Mouse (Mus musculus): ENCODE results near the gene Rnf181. TPM values are rescaled to one million over a fixed set of nuclear protein-coding genes. Genes with fewer than 3 reads are reported as not detected.

Rnf181 gene
- polyA plus RNA-seq, 1 experiment from 2014 or later = 150 TPM

GRCm38 (mm10) chr6:72380131-72380770 is 13.5 kb upstream of the Rnf181 start, which contains the start of gene Vamp5:
TSS of gene Vamp5 (minus strand) at chr6:72380468.
- peak within 1 kb of the TSS; percentile 78 for H3K9ac ChIP-seq (ENCODE audit: low read depth, low read length)
- peak within 1 kb of the TSS; percentile 73 for H3K27ac ChIP-seq
- H3K27me3 ChIP-seq (ENCODE audit: insufficient read depth, low read length) = no peaks in the 10 kb centered on the region
- H3K9me3 ChIP-seq (replicated peaks; ENCODE audit: low read length) = no peaks in the 10 kb centered on the region
- TF ChIP-seq CTCF (IDR thresholded peaks at IDR 0.05; ENCODE audit: low read depth) = peak; percentile 33; the same call in 1 of the 2 replicates
- DNase-seq (ENCODE audit: low spot score) = peak; percentile 76
- H3K36me3 ChIP-seq (ENCODE audit: insufficient read depth, low read length) = peaks cover 2% of the 10 kb centered on the region
- H3K4me1 ChIP-seq (replicated peaks; ENCODE audit: insufficient read depth, low read length) = no peaks in the 10 kb centered on the region
- ATAC-seq (replicated peaks; ENCODE audit: low FRiP score, low read depth) = peak; percentile 82
- H3K4me3 ChIP-seq (replicated peaks; ENCODE audit: low read depth, low read length) = peak within 1 kb of the TSS; percentile 60
- 1% methylated on average over 48 of the region's 49 CpGs for WGBS
- H3K4me2 ChIP-seq (ENCODE audit: low read length) = peak within 1 kb of the TSS; percentile 79

DNA sequence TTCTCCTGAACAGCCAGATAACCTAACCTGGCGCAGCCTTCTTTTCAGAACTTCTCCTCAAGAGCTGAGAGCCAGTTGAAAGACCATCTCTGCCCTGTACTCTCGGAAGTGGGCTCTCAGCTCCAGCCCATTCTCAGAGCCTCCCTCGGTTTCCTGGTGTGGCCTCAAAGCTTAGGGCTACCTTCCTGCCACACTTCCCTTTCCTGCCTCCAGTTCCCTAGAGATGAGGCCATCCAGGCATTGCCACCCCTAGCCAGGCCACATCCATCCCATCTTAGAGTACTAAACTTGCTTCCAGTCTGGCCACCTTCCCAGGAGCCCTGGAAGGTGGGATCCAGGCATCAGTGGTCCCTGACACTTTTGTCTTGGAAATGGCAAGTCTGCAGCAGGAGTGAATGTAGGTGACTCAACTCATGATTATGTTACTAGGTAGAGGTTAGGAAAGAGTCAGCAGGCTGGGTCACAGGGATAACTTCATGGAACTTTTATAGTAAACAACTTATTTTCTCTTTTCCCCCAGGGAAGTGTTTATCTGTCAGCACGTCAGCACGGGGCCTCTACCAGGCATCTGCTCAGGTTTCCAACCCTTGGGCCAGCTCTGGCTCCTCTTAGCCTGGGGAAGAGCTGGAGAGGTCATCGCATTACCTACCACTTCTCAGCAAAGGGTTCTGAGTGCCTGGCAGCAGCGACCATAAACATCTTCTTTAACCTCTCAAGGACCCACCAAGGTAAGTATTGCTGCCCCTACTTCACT is 12.8 kb upstream of the Rnf181 start:
- Histone ChIP-seq H3K4me2 (ENCODE audit: low read length) (peak overlapping the region; percentile 79), H3K9ac (ENCODE audit: low read depth, low read length) (peak overlapping the region; percentile 78), H3K27me3 (ENCODE audit: insufficient read depth, low read length) (no peaks in the 10 kb centered on the region), H3K9me3 (replicated peaks; ENCODE audit: low read length) (no peaks in the 10 kb centered on the region), H3K36me3 (ENCODE audit: insufficient read depth, low read length) (no peaks in the 10 kb centered on the region), H3K4me3 (replicated peaks; ENCODE audit: low read depth, low read length) (peak overlapping the region; percentile 60), H3K27ac (peak overlapping the region; percentile 73), H3K4me1 (replicated peaks; ENCODE audit: insufficient read depth, low read length) (no peaks in the 10 kb centered on the region)
- no peak for TF ChIP-seq CTCF (IDR thresholded peaks at IDR 0.05; ENCODE audit: low read depth)
- DNase-seq (ENCODE audit: low spot score) (no peak), ATAC-seq (replicated peaks; ENCODE audit: low FRiP score, low read depth) (no peak)
- WGBS = 42% methylated on average over 7 of the region's 7 CpGs

GRCm38 (mm10) chr6:72378510-72379234 is 11.9 kb upstream of the Rnf181 start:
- DNase-seq (ENCODE audit: low spot score) (no peak), ATAC-seq (replicated peaks; ENCODE audit: low FRiP score, low read depth) (no peak)
- no peak for TF ChIP-seq CTCF (IDR thresholded peaks at IDR 0.05; ENCODE audit: low read depth)
- 0 out of 2 replicates have a peak overlapping the region, but pooled peaks have one; percentile 60 for H3K4me3 ChIP-seq (replicated peaks; ENCODE audit: low read depth, low read length)
- no peaks in the 10 kb centered on the region for H3K4me1 ChIP-seq (replicated peaks; ENCODE audit: insufficient read depth, low read length)
- no peak overlapping the region for H3K9ac ChIP-seq (ENCODE audit: low read depth, low read length)
- H3K9me3 ChIP-seq (replicated peaks; ENCODE audit: low read length) = no peaks in the 10 kb centered on the region
- H3K4me2 ChIP-seq (ENCODE audit: low read length) = peak overlapping the region; percentile 79
- H3K27me3 ChIP-seq (ENCODE audit: insufficient read depth, low read length) = no peaks in the 10 kb centered on the region
- no peak overlapping the region for H3K27ac ChIP-seq
- WGBS = 84% methylated on average over 8 of the region's 8 CpGs
- H3K36me3 ChIP-seq (ENCODE audit: insufficient read depth, low read length) = no peaks in the 10 kb centered on the region

DNA sequence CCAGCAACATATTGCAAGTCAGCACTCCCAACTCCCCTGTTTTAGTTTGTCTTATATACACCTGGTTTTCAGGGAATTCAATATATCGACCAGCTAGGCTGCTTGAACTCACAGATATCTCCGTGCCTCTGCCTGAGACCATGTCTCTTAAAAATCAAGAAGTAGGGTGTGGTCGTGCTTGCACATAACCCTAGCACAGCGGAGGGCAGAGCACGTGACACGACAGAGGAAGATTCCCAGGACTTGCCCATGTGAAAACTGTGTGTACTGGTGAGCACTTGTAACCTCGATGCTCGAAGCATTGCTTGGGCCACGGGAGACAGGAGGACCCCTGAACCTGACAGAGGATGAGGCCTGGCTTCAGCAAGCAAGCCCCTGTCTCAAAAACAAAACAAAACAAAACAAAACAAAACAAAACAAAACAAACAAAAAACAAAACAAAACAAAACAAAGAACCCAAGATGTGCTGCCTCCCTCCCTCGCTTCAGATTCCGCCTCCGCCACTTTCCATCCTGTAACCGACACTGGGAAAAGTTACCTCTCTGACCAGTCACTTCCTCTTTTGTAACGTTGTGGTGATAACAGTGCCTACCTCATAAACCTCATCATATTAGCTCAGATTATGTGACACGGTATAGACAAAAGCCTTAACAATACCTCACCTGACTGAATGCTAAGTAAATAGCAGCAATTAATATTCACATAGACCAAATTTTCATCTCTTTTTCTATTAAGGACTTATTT is 8.2 kb upstream of the Rnf181 start:
- WGBS = 75% methylated on average over 15 of the region's 15 CpGs
- no peak for ATAC-seq (replicated peaks; ENCODE audit: low FRiP score, low read depth)
- TF ChIP-seq CTCF (IDR thresholded peaks at IDR 0.05; ENCODE audit: low read depth) = no peak

GRCm38 (mm10) chr6:72374206-72374605 is 7.5 kb upstream of the Rnf181 start:
- no peak overlapping the region for H3K27ac ChIP-seq
- no peak for DNase-seq (ENCODE audit: low spot score)
- no peaks in the 10 kb centered on the region for H3K27me3 ChIP-seq (ENCODE audit: insufficient read depth, low read length)
- no peak overlapping the region for H3K4me3 ChIP-seq (replicated peaks; ENCODE audit: low read depth, low read length)
- no peak for TF ChIP-seq CTCF (IDR thresholded peaks at IDR 0.05; ENCODE audit: low read depth)
- no peak overlapping the region for H3K9ac ChIP-seq (ENCODE audit: low read depth, low read length)
- H3K4me1 ChIP-seq (replicated peaks; ENCODE audit: insufficient read depth, low read length) = peaks cover 8% of the 10 kb centered on the region; the same call in 1 of the 2 replicates
- no peak overlapping the region for H3K4me2 ChIP-seq (ENCODE audit: low read length)
- no peaks in the 10 kb centered on the region for H3K9me3 ChIP-seq (replicated peaks; ENCODE audit: low read length)
- no peak for ATAC-seq (replicated peaks; ENCODE audit: low FRiP score, low read depth)
- 63% methylated on average over 7 of the region's 7 CpGs for WGBS
- H3K36me3 ChIP-seq (ENCODE audit: insufficient read depth, low read length) = no peaks in the 10 kb centered on the region

More for the DNA sequence above, 8.2 kb upstream of the Rnf181 start:
- Histone ChIP-seq H3K27me3 (ENCODE audit: insufficient read depth, low read length) (no peaks in the 10 kb centered on the region), H3K9ac (ENCODE audit: low read depth, low read length) (no peak overlapping the region), H3K9me3 (replicated peaks; ENCODE audit: low read length) (no peaks in the 10 kb centered on the region), H3K4me2 (ENCODE audit: low read length) (no peak overlapping the region), H3K36me3 (ENCODE audit: insufficient read depth, low read length) (no peaks in the 10 kb centered on the region), H3K27ac (no peak overlapping the region), H3K4me1 (replicated peaks; ENCODE audit: insufficient read depth, low read length) (peaks cover 8% of the 10 kb centered on the region; the same call in 1 of the 2 replicates), H3K4me3 (replicated peaks; ENCODE audit: low read depth, low read length) (no peak overlapping the region)
- DNase-seq (ENCODE audit: low spot score) = no peak

Data from kidney, postnatal 0 days (tissue).